16 mouse cellular contexts compared by ENCODE assay signal in the genomic region with DNA sequence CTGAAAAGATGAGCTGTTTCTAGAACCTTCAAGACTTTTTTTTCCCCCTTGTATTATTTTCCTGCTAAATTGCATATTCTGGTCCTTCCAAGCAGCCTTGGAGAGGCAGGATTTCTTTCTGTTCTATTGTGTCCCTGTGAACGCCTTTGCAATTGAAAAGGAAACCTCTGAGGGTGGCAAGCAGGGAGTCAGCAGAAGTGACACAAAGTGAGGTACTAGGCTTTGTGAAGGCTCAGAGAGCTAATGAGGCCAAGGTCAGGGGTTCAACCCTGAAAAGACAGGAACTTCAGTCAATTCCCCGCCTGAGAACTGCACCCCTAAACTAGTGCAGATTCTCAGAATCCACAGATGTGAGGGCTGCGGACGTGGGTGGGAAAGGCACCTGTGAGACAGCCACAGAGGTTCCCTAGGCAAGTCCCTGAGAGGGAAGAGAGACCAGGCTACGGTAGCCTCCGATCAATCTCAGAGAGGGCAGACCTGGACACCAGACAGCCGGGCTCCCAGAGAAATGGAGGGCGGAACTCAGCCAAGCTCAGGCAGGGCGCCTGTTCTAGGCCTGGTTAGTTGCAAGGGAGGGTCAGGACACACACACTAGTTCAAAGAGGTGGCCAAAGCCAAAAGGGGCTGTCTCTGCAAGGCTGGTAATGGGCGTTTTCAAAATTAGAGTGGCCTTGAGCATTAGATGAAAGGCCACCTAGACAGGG. TPM values are rescaled to one million over a fixed set of nuclear protein-coding genes. Genes with fewer than 3 reads are reported as not detected.
A peak's percentile ranks its signal among the peaks of the same experiment; 100 is the strongest.
DNase-seq lines count a peak whose midpoint lies in the region; ATAC-seq lines count a peak whose summit lies in the region.
"Had no signal": no experiment of that assay in that cellular context is flagged by ENCODE, and none has a peak within 500 bp of the region (broad histone marks: within the 10 kb centered on the region; RNA-seq: fewer than 3 reads in every experiment).

No protein-coding gene starts in this region.

- no peaks in the 10 kb centered on the region; the same call in 1 of the 2 replicates for H3K36me3 ChIP-seq in forebrain, embryonic 11.5 days (ENCODE audit: control insufficient read depth, insufficient read depth, low read length)
- H3K36me3 ChIP-seq in forebrain, embryonic 16.5 days (ENCODE audit: control insufficient read depth, insufficient read depth): no peaks in the 10 kb centered on the region
- no peaks in the 10 kb centered on the region for H3K36me3 ChIP-seq in midbrain, embryonic 11.5 days (ENCODE audit: control insufficient read depth, insufficient read depth, low read length)
- 0 out of 2 replicates have a peak, but pooled peaks cover 3% of the 10 kb centered on the region for H3K36me3 ChIP-seq in midbrain, embryonic 13.5 days
- peaks cover 3% of the 10 kb centered on the region; the same call in 1 of the 2 replicates for H3K36me3 ChIP-seq in kidney, embryonic 14.5 days (ENCODE audit: control insufficient read depth, insufficient read depth, low read length)

- H3K4me3 ChIP-seq in forebrain, embryonic 11.5 days (ENCODE audit: low read depth, low read length): no peak overlapping the region
- no peak overlapping the region for H3K4me3 ChIP-seq in forebrain, embryonic 16.5 days (replicated peaks; ENCODE audit: low read length)
- H3K4me3 ChIP-seq in midbrain, embryonic 11.5 days (ENCODE audit: low read depth, low read length): no peak overlapping the region
- H3K4me3 ChIP-seq in midbrain, embryonic 13.5 days (replicated peaks): no peak overlapping the region
- no peak overlapping the region for H3K4me3 ChIP-seq in kidney, embryonic 14.5 days (ENCODE audit: low read length)
- H3K4me3 ChIP-seq: embryonic facial prominence, embryonic 13.5 days had no signal

- H3K27me3 ChIP-seq in forebrain, embryonic 11.5 days (ENCODE audit: control insufficient read depth, insufficient read depth, low read length): no peaks in the 10 kb centered on the region
- no peaks in the 10 kb centered on the region for H3K27me3 ChIP-seq in forebrain, embryonic 16.5 days (replicated peaks; ENCODE audit: control insufficient read depth, insufficient read depth, low read length)
- no peaks in the 10 kb centered on the region for H3K27me3 ChIP-seq in midbrain, embryonic 11.5 days (ENCODE audit: control insufficient read depth, insufficient read depth, low read length)
- peaks cover 6% of the 10 kb centered on the region; the same call in 1 of the 2 replicates for H3K27me3 ChIP-seq in midbrain, embryonic 13.5 days
- no peaks in the 10 kb centered on the region for H3K27me3 ChIP-seq in kidney, embryonic 14.5 days (ENCODE audit: control insufficient read depth, insufficient read depth, low read length)
- H3K27me3 ChIP-seq: embryonic facial prominence, embryonic 13.5 days had no signal

- peaks cover 16% of the 10 kb centered on the region for H3K4me1 ChIP-seq in forebrain, embryonic 11.5 days (replicated peaks; ENCODE audit: control insufficient read depth, insufficient read depth, low read length)
- peaks cover 13% of the 10 kb centered on the region for H3K4me1 ChIP-seq in forebrain, embryonic 16.5 days (replicated peaks; ENCODE audit: control insufficient read depth, insufficient read depth, low read length)
- peaks cover 32% of the 10 kb centered on the region for H3K4me1 ChIP-seq in midbrain, embryonic 11.5 days (ENCODE audit: control insufficient read depth, insufficient read depth, low read length)
- H3K4me1 ChIP-seq in midbrain, embryonic 13.5 days (replicated peaks): peaks cover 43% of the 10 kb centered on the region
- H3K4me1 ChIP-seq in kidney, embryonic 14.5 days (ENCODE audit: control insufficient read depth, insufficient read depth, low read length): peaks cover 13% of the 10 kb centered on the region; the same call in 1 of the 2 replicates

- WGBS in forebrain, embryonic 11.5 days: 28% methylated on average over 10 of the region's 10 CpGs
- 30% methylated on average over 10 of the region's 10 CpGs for WGBS in forebrain, embryonic 16.5 days
- WGBS in midbrain, embryonic 11.5 days: 31% methylated on average over 10 of the region's 10 CpGs
- WGBS in midbrain, embryonic 13.5 days: 31% methylated on average over 10 of the region's 10 CpGs
- 54% methylated on average over 10 of the region's 10 CpGs for WGBS in kidney, embryonic 14.5 days

- ATAC-seq in forebrain, embryonic 11.5 days (replicated peaks; ENCODE audit: low FRiP score): no peak
- ATAC-seq in forebrain, embryonic 16.5 days: no peak
- no peak for ATAC-seq in midbrain, embryonic 11.5 days (ENCODE audit: low FRiP score)
- ATAC-seq in midbrain, embryonic 13.5 days: no peak
- no peak for ATAC-seq in kidney, embryonic 14.5 days (ENCODE audit: low FRiP score, low TSS enrichment)
- ATAC-seq: forebrain, postnatal 0 days; hindbrain, postnatal 0 days had no signal

- peak; percentile 46 for DNase-seq in forebrain, embryonic 11.5 days (ENCODE audit: low spot score)
- DNase-seq in midbrain, embryonic 11.5 days (ENCODE audit: low spot score, missing footprints): peak; percentile 83
- DNase-seq in adrenal gland, postnatal 14 days: peak; percentile 46
- DNase-seq in heart, postnatal 4 days: peak; percentile 41
- no peak for DNase-seq in spleen, postnatal 14 days (ENCODE audit: low spot score in 2 of 2)
- DNase-seq: cerebellum, adult 9-10 months; forebrain, postnatal 0 days; gastrocnemius, postnatal 25 days; kidney, adult 8-10 months; lung, adult 18-20 months had no signal

- 0 out of 2 replicates have a peak overlapping the region, but pooled peaks have one; percentile 16 for H3K9ac ChIP-seq in forebrain, embryonic 11.5 days (ENCODE audit: low read length)
- H3K9ac ChIP-seq in forebrain, embryonic 16.5 days (replicated peaks; ENCODE audit: low read depth, low read length): no peak overlapping the region
- H3K9ac ChIP-seq in midbrain, embryonic 11.5 days (ENCODE audit: low read length): no peak overlapping the region
- H3K9ac ChIP-seq in midbrain, embryonic 13.5 days (replicated peaks): no peak overlapping the region
- no peak overlapping the region for H3K9ac ChIP-seq in kidney, embryonic 14.5 days (ENCODE audit: low read depth, low read length)
- H3K9ac ChIP-seq: embryonic facial prominence, embryonic 13.5 days; forebrain, postnatal 0 days had no signal

- no peak overlapping the region for H3K4me2 ChIP-seq in forebrain, embryonic 11.5 days (ENCODE audit: low read depth, low read length, severe bottlenecking)
- H3K4me2 ChIP-seq in forebrain, embryonic 16.5 days (ENCODE audit: low read length): no peak overlapping the region
- no peak overlapping the region for H3K4me2 ChIP-seq in midbrain, embryonic 11.5 days
- H3K4me2 ChIP-seq in midbrain, embryonic 13.5 days (replicated peaks): no peak overlapping the region
- no peak overlapping the region for H3K4me2 ChIP-seq in kidney, embryonic 14.5 days (replicated peaks; ENCODE audit: low read depth, low read length)
- H3K4me2 ChIP-seq: embryonic facial prominence, embryonic 13.5 days had no signal

- no peak overlapping the region for H3K27ac ChIP-seq in forebrain, embryonic 11.5 days (ENCODE audit: low read depth, low read length)
- H3K27ac ChIP-seq in forebrain, embryonic 16.5 days (ENCODE audit: low read length): no peak overlapping the region
- peak overlapping the region; percentile 18; the same call in 1 of the 2 replicates for H3K27ac ChIP-seq in midbrain, embryonic 11.5 days (ENCODE audit: low read depth, low read length)
- H3K27ac ChIP-seq in midbrain, embryonic 13.5 days: no peak overlapping the region
- H3K27ac ChIP-seq in kidney, embryonic 14.5 days (ENCODE audit: low read depth, low read length): no peak overlapping the region
- H3K27ac ChIP-seq: embryonic facial prominence, embryonic 13.5 days; hindbrain, postnatal 0 days; macrophage had no signal

- no peaks in the 10 kb centered on the region for H3K9me3 ChIP-seq in forebrain, embryonic 11.5 days (ENCODE audit: control insufficient read depth, low read length)
- H3K9me3 ChIP-seq in forebrain, embryonic 16.5 days (ENCODE audit: control insufficient read depth, low read length): no peaks in the 10 kb centered on the region
- no peaks in the 10 kb centered on the region for H3K9me3 ChIP-seq in midbrain, embryonic 11.5 days (ENCODE audit: control insufficient read depth, low read length)
- no peaks in the 10 kb centered on the region for H3K9me3 ChIP-seq in midbrain, embryonic 13.5 days
- no peaks in the 10 kb centered on the region for H3K9me3 ChIP-seq in kidney, embryonic 14.5 days (ENCODE audit: control insufficient read depth, low read length)
- H3K9me3 ChIP-seq: embryonic facial prominence, embryonic 13.5 days had no signal

RNA-seq across cellular contexts. Expression of a gene that starts 5.6 kb away (rescaled TPM):
- polyA plus RNA-seq in forebrain, embryonic 11.5 days (2014; fragmentation: Nextera tagmentation; extraction: Ambion mirVana): 43.1 and 46.0 TPM in 2 replicates
- polyA plus RNA-seq in forebrain, embryonic 16.5 days (2015; fragmentation: Nextera tagmentation; extraction: Ambion mirVana): 76.8 and 80.7 TPM in 2 replicates
- 50.9 and 54.9 TPM in 2 replicates for polyA plus RNA-seq in midbrain, embryonic 11.5 days (2014; fragmentation: Nextera tagmentation; extraction: Ambion mirVana)
- polyA plus RNA-seq in midbrain, embryonic 13.5 days (2015; fragmentation: Nextera tagmentation; extraction: Ambion mirVana): 44.2 and 45.0 TPM in 2 replicates
- 64.7 and 76.2 TPM in 2 replicates for total RNA-seq in adrenal gland, postnatal 14 days (2021)
- 100 to 1,000 TPM; 192 to 202 TPM for total RNA-seq in heart, postnatal 4 days (2021)
- 85.6 and 93.3 TPM in 2 replicates for polyA plus RNA-seq in kidney, embryonic 14.5 days (2014; fragmentation: Nextera tagmentation; extraction: Ambion mirVana)

Comparison
In these comparisons a context has a peak if more than half of its experiments do, and no peak if none do; other contexts are left out.
1. DNase-seq: peak in forebrain, embryonic 11.5 days (single experiment), midbrain, embryonic 11.5 days (single experiment), adrenal gland, postnatal 14 days (single experiment) and heart, postnatal 4 days (single experiment); none in spleen, postnatal 14 days (0 of 2).